Mouse (Mus musculus) limb, embryonic 10.5 days (tissue): ENCODE measurements at regions not wholly inside any gene's neighbourhood (a gene's known extent, or its start where the extent isn't known, plus 50 kb on each side); places are given as distances from the start of the nearest gene placed in this dataset.
A peak's percentile ranks its signal among the peaks of the same experiment; 100 is the strongest.

Source experiments
- DNase-seq: peaks from one replicate; pipeline ENCODE4 v3.0.0-alpha.2; 2017; ENCODE audit warnings: low spot score
- H3K27ac ChIP-seq: fragments of 300-500 bp; sonication (generic); 2 replicates; pipeline ENCODE4 v1.5.1; 2016; ENCODE audit warnings: mild to moderate bottlenecking
- H3K27me3 ChIP-seq: fragments of 300-500 bp; sonication (generic); 2 replicates; pipeline ENCODE4 v1.6.1; 2016; ENCODE audit warnings: low read depth, mild to moderate bottlenecking; ENCODE audit not compliant: poor library complexity, severe bottlenecking
- H3K36me3 ChIP-seq: fragments of 300-500 bp; sonication (generic); 2 replicates; pipeline ENCODE4 v1.6.1; 2016; ENCODE audit warnings: mild to moderate bottlenecking, moderate library complexity
- H3K4me1 ChIP-seq: fragments of 300-500 bp; sonication (generic); 2 replicates; pipeline ENCODE4 v1.6.1; 2016
- H3K4me3 ChIP-seq: fragments of 300-500 bp; sonication (generic); 2 replicates; pipeline ENCODE4 v1.5.1; 2016; ENCODE audit warnings: mild to moderate bottlenecking, moderate library complexity
- H3K9me3 ChIP-seq: fragments of 300-500 bp; sonication (generic); replicated peaks from 2 replicates; pipeline ENCODE4 v1.6.1; 2016; ENCODE audit warnings: mild to moderate bottlenecking
- WGBS: fragments of 180-500 bp; shearing (Covaris S2); methylation state at CpG from one replicate; pipeline ENCODE4 v1.1.7; 2016; 5-methylcytosine and 5-hydroxymethylcytosine counted together

- no peak overlapping the region for H3K27ac ChIP-seq
- no peaks in the 10 kb centered on the region for H3K36me3 ChIP-seq
- WGBS, result 78% methylated on average over 3 of the region's 3 CpGs
- no peak overlapping the region for H3K4me3 ChIP-seq
- peaks cover 15% of the 10 kb centered on the region for H3K4me1 ChIP-seq
- H3K9me3 ChIP-seq, result no peaks in the 10 kb centered on the region
- DNase-seq, result no peak
- H3K27me3 ChIP-seq, result no peaks in the 10 kb centered on the region; the same call in 1 of the 2 replicates
Measured at GRCm38 (mm10) chr5:112634701-112635100, 57.7 kb upstream of the Sez6l start.

DNA sequence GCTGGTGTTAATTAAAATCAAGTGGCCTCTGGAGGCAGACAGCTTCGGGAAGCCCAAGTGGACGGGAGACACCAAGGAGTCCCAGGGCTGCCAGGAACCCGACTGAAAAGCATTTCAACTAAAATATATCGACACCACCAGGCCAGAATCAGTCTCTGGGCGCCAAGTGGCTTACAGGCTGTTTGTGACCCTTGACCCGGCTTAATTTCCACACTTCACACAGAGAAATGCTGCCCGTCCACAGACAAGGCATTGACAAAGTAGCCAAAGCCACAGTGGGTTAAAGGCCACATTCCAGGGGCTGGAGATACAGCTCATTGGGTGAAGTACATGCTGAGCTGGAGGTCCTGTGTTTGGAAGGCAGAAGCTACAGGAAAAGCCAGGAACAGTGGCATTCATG, 54.8 kb upstream of the Sez6l start:
- Histone ChIP-seq H3K36me3 (no peaks in the 10 kb centered on the region), H3K4me3 (no peak overlapping the region), H3K27ac (peak overlapping the region; percentile 61), H3K27me3 (peaks cover 7% of the 10 kb centered on the region; the same call in 1 of the 2 replicates), H3K9me3 (no peaks in the 10 kb centered on the region), H3K4me1 (peaks cover 34% of the 10 kb centered on the region)
- WGBS, result 11% methylated on average over 7 of the region's 7 CpGs
- peak; percentile 42 for DNase-seq

DNA sequence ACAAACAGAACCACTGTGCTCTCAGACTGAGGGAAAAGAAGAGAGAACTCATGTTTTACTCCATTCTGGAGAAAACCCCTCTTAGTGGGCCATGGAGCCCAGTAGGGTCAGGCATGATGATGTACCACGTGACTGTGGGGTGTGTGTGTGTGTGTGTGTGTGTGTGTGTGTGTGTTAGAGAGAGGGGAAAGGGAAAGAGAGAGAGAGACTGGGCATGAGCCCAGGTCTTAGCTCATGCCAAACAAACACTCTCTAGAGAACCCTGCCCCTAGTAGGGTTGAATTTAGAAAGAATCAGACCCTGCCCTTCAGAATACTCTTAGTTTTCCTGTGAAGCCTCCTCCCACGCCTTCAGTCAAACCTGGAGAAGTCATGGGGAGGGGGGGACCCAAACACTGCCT, 52.7 kb upstream of the Sez6l start:
- no peaks in the 10 kb centered on the region for H3K9me3 ChIP-seq
- WGBS, result 77% methylated on average over 2 of the region's 2 CpGs
- peaks cover 44% of the 10 kb centered on the region for H3K4me1 ChIP-seq
- no peaks in the 10 kb centered on the region for H3K36me3 ChIP-seq
- peaks cover 7% of the 10 kb centered on the region; the same call in 1 of the 2 replicates for H3K27me3 ChIP-seq
- no peak overlapping the region for H3K27ac ChIP-seq
- no peak overlapping the region for H3K4me3 ChIP-seq
- DNase-seq, result no peak

GRCm38 (mm10) chr5:112628073-112628790, 51.2 kb upstream of the Sez6l start:
- no peak for DNase-seq
- H3K27ac ChIP-seq, result no peak overlapping the region
- no peak overlapping the region for H3K4me3 ChIP-seq
- H3K27me3 ChIP-seq, result peaks cover 7% of the 10 kb centered on the region; the same call in 1 of the 2 replicates
- H3K36me3 ChIP-seq, result no peaks in the 10 kb centered on the region
- peaks cover 43% of the 10 kb centered on the region for H3K4me1 ChIP-seq
- no peaks in the 10 kb centered on the region for H3K9me3 ChIP-seq
- WGBS, result 22% methylated on average over 18 of the region's 18 CpGs

GRCm38 (mm10) chr5:112627305-112627704, 50.3 kb upstream of the Sez6l start:
- WGBS, result 63% methylated on average over 14 of the region's 14 CpGs
- Histone ChIP-seq H3K9me3 (no peaks in the 10 kb centered on the region), H3K27ac (no peak overlapping the region), H3K36me3 (no peaks in the 10 kb centered on the region), H3K4me1 (peaks cover 44% of the 10 kb centered on the region), H3K4me3 (no peak overlapping the region), H3K27me3 (peaks cover 7% of the 10 kb centered on the region; the same call in 1 of the 2 replicates)
- DNase-seq, result peak; percentile 32
